Mouse (Mus musculus) Patski (cell line): Measurements from ENCODE around the gene Tubb1. TPM values are rescaled to one million over a fixed set of nuclear protein-coding genes. Genes with fewer than 3 reads are reported as not detected.
A peak's percentile ranks its signal among the peaks of the same experiment; 100 is the strongest.

ENCODE experiments used
- ATAC-seq: fragments of 100-300 bp; one replicate; pipeline ENCODE4 v1.8.0; 2021
- CTCF ChIA-PET: fragments of 350-600 bp; sonication (Branson Sonifier 250); formaldehyde crosslinking; loops from one replicate; lab custom pipeline; 2022; ENCODE audit warnings: inconsistent platforms; lab: Charles Lee
- POLR2A ChIA-PET: fragments of 350-600 bp; sonication (Branson Sonifier 250); formaldehyde crosslinking; loops from one replicate; lab custom pipeline; 2022; ENCODE audit warnings: antibody characterized with exemption, inconsistent platforms; lab: Charles Lee
- DNase-seq: peaks from one replicate; pipeline ENCODE4 v3.0.0-alpha.2; 2011; ENCODE audit warnings: low read depth, low spot score
- H3K27me3 ChIP-seq: fragments of 371-371 bp; one replicate; pipeline ENCODE4 v1.5.1; 2021
- CTCF ChIP-seq: fragments of 100-300 bp; IDR thresholded peaks from one replicate; pipeline ENCODE4 v1.5.1; 2021
- in situ Hi-C: fragments of 300-500 bp; cut with MboI; formaldehyde crosslinking; loops from 3 replicates; pipeline ENCODE4 v1.11.1; 2018; ENCODE audit warnings: low pct_unique_long_range_greater_than_20kb, mixed read lengths
- polyA plus RNA-seq: library from polyadenylated mRNA; unstranded; gene quantifications from one replicate; pipeline ENCODE4 v1.2.3, GENCODE M21; 2021

The Tubb1 gene
- polyA plus RNA-seq = not detected

DNA sequence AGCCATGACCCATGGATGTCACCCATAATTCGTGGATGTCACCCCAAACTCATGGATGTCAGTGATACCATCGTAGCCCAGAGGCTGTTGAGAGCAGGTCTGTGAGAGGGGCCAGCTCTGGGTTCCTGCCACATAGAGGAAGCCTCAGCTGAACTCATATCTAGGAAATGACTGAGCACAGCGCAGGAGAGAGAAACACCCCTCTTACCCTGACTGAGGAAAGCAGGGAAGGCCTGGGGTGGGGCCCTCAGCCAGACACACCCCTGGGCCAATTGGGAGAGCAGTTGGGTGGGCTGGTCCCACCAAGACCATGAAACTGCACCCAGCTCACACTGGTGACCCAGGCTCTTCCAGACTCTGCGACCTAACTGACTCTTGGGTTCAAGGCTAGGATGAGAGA lies at the start of gene Tubb1:
Gene Tubb1, plus strand, starts transcription at position 343 of the 400 bp plus-strand sequence.
- ChIA-PET POLR2A (interaction anchor here (1.1 kb wide), 1 partner anchor 13 kb away, joined by 3 read pairs; no protein-coding TSS in a partner anchor), CTCF (no interaction called here)
- in situ Hi-C loops = loop anchor here (25.0 kb wide), 1 partner anchor 363 kb away; the partner anchor contains the start of gene Stx16
- TF ChIP-seq CTCF = no peak
- H3K27me3 ChIP-seq = no peaks in the 10 kb centered on the region
- ATAC-seq = no peak
- no peak for DNase-seq

DNA sequence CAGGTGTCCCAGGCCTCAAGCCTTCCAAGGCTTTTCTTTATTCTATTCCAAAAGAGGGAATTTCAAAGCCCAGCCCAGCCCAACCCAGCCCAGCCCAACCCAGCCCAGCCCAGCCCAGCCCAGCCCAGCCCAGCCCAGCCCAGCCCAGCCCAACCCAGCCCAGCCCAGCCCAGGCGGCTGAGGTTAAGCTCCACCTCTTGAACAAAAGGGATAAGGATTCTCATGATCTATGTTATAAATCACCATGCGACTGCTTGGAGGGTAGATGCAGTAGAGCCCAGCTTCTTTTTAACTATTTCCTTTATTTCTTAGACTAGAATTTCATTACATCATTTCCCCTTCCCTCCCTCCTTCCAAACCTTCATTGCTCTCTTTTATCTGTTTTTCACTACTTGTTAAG lies 40.3 kb upstream of the Tubb1 start:
- DNase-seq (no peak), ATAC-seq (no peak)
- no peaks in the 10 kb centered on the region for H3K27me3 ChIP-seq
- no peak for TF ChIP-seq CTCF
- CTCF ChIA-PET = no interaction called here
- in situ Hi-C loops = no loop called here
- POLR2A ChIA-PET = no interaction called here

DNA sequence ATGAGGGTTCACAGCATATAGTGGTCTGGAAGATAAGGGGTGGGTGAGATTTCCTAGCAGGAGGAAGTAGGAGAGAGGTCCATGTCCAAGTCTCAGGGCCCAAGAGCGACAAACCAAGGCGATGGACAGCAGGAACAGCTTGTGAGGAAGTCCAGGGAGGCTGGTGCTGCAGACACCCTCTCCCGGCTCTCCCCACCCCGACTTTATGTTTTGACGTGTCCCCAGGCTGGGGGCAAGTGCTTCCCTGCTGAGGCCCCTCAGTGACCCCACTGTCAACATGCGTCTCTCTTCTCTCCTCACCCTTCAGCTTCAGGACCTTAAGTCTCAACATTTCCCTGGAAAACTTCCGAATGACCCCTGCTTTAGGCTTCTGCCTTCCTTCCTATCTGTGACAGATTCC lies 37.4 kb upstream of the Tubb1 start:
- in situ Hi-C loops = no loop called here
- ChIA-PET CTCF (no interaction called here), POLR2A (no interaction called here)
- TF ChIP-seq CTCF = no peak
- no peak for DNase-seq
- ATAC-seq = no peak
- no peaks in the 10 kb centered on the region for H3K27me3 ChIP-seq

DNA sequence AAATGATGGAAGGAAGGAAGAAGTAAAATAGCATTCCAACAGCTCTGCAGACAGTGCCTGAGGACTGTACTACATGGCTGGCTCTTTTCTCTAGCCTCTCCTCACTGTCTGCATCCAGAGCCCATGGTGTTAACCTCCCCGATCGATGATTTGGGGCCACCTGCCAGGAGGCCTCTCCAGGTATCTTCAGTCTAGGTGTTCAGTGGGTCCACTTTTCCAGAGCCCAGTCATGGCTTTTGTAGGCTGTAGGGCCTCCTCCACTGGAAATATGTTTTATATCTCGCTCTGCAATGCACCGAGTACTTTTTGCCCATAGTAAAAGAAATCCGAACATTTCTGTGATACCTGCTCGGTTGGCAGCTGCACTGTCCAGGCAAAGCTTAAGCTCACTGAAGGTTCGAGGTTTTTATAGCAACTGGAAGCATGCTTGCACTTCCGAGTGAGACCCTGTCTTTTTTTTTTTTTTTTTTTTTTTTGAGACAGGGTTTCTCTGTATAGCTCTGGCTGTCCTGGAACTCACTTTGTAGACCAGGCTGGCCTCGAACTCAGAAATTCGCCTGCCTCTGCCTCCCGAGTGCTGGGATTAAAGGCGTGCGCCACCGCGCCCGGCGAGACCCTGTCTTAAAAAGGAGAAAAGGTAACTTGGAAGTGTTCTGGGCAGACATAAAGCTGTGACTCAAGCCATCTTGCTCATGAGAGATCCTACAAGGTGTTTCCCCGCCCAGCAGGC lies 35.3 kb upstream of the Tubb1 start:
- ChIA-PET CTCF (interaction anchor here (1.1 kb wide), 1 partner anchor 44 kb away, joined by 3 read pairs; no protein-coding TSS in a partner anchor), POLR2A (no interaction called here)
- no peak for DNase-seq
- ATAC-seq = no peak
- TF ChIP-seq CTCF = no peak
- in situ Hi-C loops = no loop called here
- no peaks in the 10 kb centered on the region for H3K27me3 ChIP-seq

DNA sequence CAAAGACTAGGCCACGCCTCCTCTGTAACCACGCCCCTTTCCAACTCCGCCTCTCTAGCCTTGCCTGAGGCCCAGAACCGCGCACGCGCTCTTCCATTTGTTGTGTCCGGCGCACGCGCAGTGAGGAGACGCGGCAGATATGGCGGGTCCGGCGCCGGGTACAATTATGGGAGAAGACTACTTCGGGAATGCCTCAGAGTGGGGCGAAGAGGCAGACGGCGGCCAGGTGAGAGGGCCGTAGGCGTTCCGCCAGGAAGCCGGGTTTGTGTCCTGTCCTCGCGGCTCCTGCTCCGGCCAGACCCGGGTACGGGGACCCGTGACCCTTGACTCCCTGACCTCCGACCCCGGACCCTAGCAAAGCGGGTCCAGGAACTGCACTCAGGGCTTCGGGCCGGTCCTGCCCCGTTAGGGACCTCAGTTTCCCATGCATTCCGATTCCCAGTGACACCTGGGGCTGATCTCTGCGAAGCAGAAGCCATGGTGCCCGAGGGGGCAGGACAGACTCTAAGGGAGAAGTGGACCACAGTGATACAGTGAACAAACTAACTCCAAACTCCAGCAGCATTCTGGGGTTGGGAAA lies 34.7 kb upstream of the Tubb1 start, which contains the start of gene Nelfcd:
Gene Nelfcd, plus strand, starts transcription at position 74 of the 580 bp plus-strand sequence.
- POLR2A ChIA-PET = no interaction called here
- no peak for TF ChIP-seq CTCF
- CTCF ChIA-PET = interaction anchor here (1.1 kb wide), 1 partner anchor 43 kb away, joined by 3 read pairs; no protein-coding TSS in a partner anchor
- ATAC-seq (peak; percentile 90), DNase-seq (peak; percentile 55)
- in situ Hi-C loops = no loop called here
- H3K27me3 ChIP-seq = no peaks in the 10 kb centered on the region

DNA sequence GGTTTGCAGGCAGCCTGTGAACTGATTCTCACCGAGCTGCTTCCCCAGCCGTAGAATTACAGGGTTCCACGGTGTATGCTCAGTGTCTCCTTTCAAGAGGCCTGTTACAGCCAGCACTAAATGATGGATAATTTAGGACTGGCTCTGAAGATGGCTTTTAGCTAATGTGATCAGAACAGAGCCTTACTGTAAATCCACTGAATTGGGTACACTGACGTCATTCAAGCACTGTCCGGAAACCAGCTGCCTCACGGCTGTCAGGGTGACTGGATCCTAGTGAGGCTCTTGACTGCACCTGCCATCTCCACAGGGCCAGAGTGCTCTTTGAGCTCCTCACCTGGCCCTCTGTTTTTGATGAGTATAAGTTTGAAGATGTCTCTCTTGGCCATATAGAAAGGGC lies 29.4 kb upstream of the Tubb1 start:
- no peak for TF ChIP-seq CTCF
- ATAC-seq (no peak), DNase-seq (no peak)
- in situ Hi-C loops = no loop called here
- ChIA-PET POLR2A (no interaction called here), CTCF (interaction anchor here (1.1 kb wide), 1 partner anchor 10 kb away, joined by 3 read pairs; no protein-coding TSS in a partner anchor)
- H3K27me3 ChIP-seq = no peaks in the 10 kb centered on the region

DNA sequence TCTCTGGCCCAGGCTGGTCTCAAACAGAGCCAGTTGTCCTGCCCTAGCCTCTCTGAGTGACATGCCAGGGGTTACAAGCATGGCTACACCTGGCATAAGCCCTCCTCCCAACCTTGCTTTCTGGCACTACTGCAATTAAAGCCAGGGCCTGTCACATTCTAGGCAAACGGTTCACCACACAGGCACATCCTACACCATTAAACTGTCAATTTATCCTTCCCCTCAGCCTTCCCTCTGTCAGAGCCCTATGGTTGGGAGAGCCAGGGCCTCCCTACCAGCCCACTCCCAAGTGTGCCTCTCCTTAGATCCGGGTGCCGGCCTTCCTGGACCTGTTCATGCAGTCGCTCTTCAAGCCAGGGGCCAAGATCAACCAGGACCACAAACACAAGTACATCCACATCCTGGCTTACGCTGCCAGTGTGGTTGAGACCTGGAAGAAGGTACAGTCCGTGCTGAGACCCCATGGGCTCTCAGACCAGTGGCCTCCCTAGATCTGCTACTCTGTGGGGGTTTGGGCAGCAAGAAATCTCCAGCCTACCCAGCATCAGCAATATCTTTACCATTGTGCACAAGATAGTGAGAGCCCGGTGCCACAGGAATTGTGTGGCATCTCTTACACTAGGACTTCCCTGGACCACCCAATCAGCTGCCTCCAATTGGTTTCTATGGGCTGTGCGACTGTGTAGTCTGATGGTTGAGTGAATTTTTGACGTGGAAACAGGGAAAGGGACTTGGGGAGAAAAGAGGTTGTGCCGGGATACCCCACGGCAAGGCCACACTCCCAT lies 26.0 kb upstream of the Tubb1 start:
- CTCF ChIA-PET = no interaction called here
- no peaks in the 10 kb centered on the region for H3K27me3 ChIP-seq
- POLR2A ChIA-PET = no interaction called here
- ATAC-seq = no peak
- no peak for TF ChIP-seq CTCF
- in situ Hi-C loops = no loop called here
- no peak for DNase-seq

DNA sequence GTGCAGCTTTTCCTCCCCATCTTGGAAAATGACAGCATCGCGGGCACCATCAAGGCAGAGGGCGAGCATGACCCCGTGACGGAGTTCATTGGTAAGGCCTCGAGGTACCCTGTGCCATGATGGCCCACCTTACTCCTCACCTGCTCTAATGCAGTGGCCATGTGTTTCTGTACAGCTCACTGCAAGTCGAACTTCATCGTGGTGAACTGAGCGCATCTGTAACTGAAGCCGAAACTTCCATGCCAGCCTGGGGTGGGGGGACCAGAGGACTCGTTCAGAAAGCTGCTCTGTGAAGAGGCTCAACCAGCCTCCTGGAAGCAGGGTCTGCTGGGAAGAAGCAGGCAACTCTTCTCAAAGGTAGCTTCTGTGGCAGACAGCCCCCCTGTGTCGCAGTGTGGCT lies 23.6 kb upstream of the Tubb1 start:
- in situ Hi-C loops = no loop called here
- CTCF ChIA-PET = interaction anchor here (1.1 to 1.9 kb wide), 2 partner anchors 11 to 31 kb away, joined by 3 to 5 read pairs; no protein-coding TSS in a partner anchor
- POLR2A ChIA-PET = no interaction called here
- no peak for TF ChIP-seq CTCF
- DNase-seq (no peak), ATAC-seq (no peak)
- no peaks in the 10 kb centered on the region for H3K27me3 ChIP-seq

DNA sequence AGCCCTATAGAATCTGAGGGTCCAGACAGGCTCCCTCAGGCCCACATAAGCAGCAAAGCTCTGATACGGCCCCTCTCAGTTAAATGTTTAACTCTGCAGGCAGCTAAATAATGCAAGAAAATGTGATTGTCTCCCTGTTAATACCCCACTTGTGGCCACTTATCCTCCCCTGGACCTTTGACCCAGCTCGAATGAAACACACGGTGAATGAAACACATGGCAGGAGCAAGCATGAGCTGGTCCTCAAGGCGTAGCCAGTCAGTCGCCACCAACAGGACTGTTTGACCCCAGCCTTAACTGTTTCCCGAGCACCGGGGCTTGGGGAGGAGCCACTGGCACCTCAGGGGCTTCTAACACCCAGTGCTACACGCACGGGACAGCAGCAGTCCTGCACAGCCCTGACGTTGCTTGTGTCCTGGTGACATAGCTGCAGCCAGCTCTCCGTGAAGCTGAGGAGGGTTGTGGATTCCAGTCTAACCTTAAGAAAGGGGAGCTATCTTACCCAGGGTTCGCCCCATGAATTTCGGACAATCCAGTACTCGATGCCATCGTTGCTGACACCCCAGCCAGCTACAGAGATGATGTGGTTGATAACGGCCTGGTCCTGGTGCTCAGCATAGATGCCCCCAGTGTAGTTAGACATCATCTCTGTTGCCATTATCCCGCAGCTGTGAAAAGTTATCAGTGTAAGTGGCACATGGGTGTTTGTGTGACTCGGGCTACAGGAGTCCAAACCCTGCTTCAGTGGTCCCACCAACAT lies 22.2 kb upstream of the Tubb1 start:
- no peaks in the 10 kb centered on the region for H3K27me3 ChIP-seq
- DNase-seq = no peak
- no peak for ATAC-seq
- ChIA-PET POLR2A (interaction anchor here (0.6 to 1.6 kb wide), 2 partner anchors 8 to 141 kb away, joined by 5 read pairs; no protein-coding TSS in a partner anchor), CTCF (interaction anchor here (1.9 kb wide), 1 partner anchor 30 kb away, joined by 5 read pairs; no protein-coding TSS in a partner anchor)
- TF ChIP-seq CTCF = no peak
- in situ Hi-C loops = no loop called here
